Mouse (Mus musculus): ENCODE results near the gene Mier2.

DNA sequence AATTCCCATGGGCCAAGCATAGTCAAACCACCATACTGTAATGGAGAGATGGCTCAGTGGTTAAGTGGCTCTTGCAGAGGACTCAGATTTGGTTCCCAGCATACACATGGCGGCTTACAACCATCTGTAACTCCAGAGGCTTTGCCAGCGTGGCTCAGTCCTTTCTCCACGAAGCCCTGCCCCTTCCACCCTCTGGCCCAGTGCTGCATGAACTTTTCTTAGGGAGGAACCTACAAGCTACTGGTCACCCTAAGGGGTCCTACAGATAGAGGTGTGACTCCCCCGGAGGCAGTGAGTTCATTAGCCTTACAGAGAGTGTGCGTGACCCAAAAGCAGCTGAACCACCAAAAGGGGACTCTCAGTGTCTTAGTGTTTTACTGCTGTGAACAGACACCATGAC lies 2.0 kb upstream of the Mier2 start:
- no peak for TF ChIP-seq POLR2A (IDR thresholded peaks at IDR 0.05; ENCODE audit: borderline replicate concordance, low read depth, low read length)
- no peak for TF ChIP-seq CTCF (IDR thresholded peaks at IDR 0.05; ENCODE audit: low read depth, low read length)
